Mouse (Mus musculus): ENCODE data around the gene Blzf1. TPM values are rescaled to one million over a fixed set of nuclear protein-coding genes. Genes with fewer than 3 reads are reported as not detected.

Blzf1 gene
- polyA plus RNA-seq (2014; fragmentation: Illumina TruSeq; extraction: RNeasy Lipid Tissue Mini Kit (QIAGEN cat#74804); ENCODE audit: low read depth, low replicate concordance): 21.0 TPM

DNA sequence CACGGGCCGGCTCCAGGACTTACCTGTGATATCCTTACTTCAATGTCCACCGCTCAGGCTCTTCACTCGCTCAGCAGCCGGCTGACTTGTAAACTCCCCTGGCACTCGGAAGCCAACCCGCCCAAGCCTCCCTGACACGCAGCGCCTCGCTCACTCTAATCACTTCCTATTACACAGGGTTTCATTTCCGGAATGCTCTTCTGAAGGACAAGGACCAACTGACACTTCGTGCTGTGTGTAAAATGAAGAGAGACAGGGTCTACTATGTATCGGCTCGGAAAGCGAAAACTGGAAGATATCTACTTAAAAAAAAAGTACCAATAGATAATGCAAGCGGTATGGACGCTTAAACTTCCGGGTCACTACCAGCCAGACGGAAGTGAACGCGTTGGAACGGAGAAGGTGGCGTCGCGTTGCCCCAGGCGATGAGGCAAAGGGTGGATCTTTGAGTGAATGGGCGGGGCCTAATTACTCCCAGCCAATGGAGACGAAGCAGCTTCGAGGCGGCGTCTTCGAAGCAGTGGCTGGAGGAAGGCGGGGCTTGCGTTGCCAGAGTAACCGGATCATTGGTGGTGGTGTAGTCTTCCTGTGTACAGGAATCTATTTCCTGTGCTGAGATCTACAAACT lies at the start of gene Blzf1:
TSS of gene Blzf1 (minus strand) at position 366 of the 628 bp plus-strand sequence.

DNA sequence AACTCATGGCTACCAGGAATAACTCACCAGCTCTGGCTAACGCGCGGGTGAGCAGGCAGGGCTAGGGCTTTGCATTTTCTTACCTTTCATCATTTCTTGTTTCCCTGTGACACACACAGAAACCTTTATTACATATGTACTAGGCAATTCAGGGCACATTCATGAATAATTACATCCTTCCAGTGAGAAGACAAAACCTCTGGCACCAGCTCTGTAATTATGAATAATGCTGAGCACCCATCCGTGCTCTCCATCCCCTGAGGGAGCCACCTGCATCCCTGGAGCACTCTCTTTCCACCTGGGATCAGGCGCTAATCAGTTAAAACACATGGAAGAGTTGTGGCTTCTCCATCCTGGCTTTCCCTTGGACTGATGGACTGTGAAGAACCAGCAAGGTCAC lies 3.5 kb downstream of the Blzf1 start, which contains the start of gene Nme7:
TSS of gene Nme7 (plus strand) at position 301 of the 400 bp plus-strand sequence.

DNA sequence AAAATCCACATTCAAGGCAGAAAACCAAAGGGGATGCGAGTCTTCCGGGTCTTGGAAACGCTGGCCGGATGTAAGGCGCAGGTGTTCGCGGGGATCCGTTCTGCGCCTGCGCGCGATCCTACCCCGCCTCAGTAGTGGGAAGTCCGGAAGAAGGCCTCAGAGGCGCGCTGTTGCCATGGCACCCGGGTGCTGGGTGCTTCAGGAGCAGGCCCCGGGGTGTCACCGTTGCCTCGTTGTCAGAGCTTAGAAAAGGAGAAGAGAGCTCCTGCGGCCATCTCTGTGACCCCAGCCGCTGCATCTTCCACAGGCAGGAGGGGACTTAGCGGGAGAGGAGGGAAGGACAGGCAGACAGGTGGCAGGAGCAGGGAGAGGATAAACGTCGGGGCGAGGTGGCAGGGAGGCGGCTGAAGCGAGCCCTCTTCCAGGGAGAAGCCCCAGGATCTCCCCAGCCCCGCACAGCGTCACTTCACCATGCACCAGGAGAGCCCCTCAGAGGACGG lies 31.8 kb downstream of the Blzf1 start, which contains the start of gene Ccdc181:
TSS of gene Ccdc181 (plus strand) at position 131 of the 500 bp plus-strand sequence.

DNA sequence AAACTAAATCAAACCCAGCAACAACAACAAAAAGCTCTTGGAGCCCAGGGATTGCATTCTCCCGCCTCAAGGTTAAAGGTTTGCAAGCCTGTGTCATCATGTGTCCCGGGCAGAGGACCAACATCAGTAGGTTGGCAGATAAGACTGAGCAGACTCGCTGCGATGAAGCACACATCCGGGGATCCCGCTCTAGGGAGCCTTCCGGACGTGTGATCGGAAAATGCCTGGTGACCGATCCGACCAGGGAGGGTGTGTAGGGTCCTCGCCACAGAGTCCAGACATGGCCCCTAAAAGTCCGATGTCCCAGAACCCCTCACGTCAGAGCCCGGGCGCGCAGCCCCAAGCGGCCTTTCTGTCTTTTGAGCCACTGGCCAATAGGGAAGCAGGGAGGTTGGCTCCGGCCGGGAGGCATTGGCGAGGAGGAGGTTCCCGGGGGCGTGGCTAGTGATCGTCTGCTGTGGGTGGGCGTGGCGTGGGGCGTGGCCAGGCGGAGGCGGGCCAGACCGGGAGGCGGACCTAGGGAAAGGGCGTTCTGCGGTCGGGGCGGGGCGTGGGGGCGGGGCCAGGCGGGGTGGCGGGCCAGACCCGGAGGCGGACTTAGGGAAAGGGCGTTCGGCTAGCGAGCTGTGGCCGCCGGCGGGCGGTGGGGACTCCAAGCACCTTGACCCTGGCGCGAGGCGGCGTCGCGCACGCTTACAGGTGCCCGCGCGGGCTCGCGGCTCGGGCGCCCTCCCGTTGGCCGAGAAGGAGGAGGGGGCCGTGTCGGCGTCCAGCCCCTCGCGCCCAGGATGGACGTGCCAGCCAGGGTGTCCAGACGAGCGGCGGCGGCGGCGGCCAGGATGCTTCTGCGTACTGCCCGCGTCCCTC lies 58.6 kb downstream of the Blzf1 start, which contains the start of gene Slc19a2:
TSS of gene Slc19a2 (plus strand) at position 582 of the 867 bp plus-strand sequence.

Other genes starting within 250 kb of the Blzf1 start
- gene Sell, start 245.5 kb downstream of the Blzf1 start, polyA plus RNA-seq (2014; fragmentation: Illumina TruSeq; extraction: RNeasy Lipid Tissue Mini Kit (QIAGEN cat#74804); ENCODE audit: low read depth, low replicate concordance): 1.6 TPM
- 5.9 TPM for gene Selp, start 192.2 kb downstream of the Blzf1 start, polyA plus RNA-seq (2014; fragmentation: Illumina TruSeq; extraction: RNeasy Lipid Tissue Mini Kit (QIAGEN cat#74804); ENCODE audit: low read depth, low replicate concordance)
- gene F5, start 155.7 kb downstream of the Blzf1 start, polyA plus RNA-seq (2014; fragmentation: Illumina TruSeq; extraction: RNeasy Lipid Tissue Mini Kit (QIAGEN cat#74804); ENCODE audit: low read depth, low replicate concordance): 1.5 TPM
- 13.8 TPM for gene Slc19a2, start 58.4 kb downstream of the Blzf1 start, polyA plus RNA-seq (2014; fragmentation: Illumina TruSeq; extraction: RNeasy Lipid Tissue Mini Kit (QIAGEN cat#74804); ENCODE audit: low read depth, low replicate concordance)
- 20.7 TPM for gene Ccdc181, start 31.9 kb downstream of the Blzf1 start, polyA plus RNA-seq (2014; fragmentation: Illumina TruSeq; extraction: RNeasy Lipid Tissue Mini Kit (QIAGEN cat#74804); ENCODE audit: low read depth, low replicate concordance)
- 19.1 TPM for gene Nme7, start 3.4 kb downstream of the Blzf1 start, polyA plus RNA-seq (2014; fragmentation: Illumina TruSeq; extraction: RNeasy Lipid Tissue Mini Kit (QIAGEN cat#74804); ENCODE audit: low read depth, low replicate concordance)
- gene Atp1b1, start 150.9 kb upstream of the Blzf1 start, polyA plus RNA-seq (2014; fragmentation: Illumina TruSeq; extraction: RNeasy Lipid Tissue Mini Kit (QIAGEN cat#74804); ENCODE audit: low read depth, low replicate concordance): 88.6 TPM